Mouse (Mus musculus) CH12.LX (cell line): ENCODE data around the gene Vat1l.

Experiments used
- CTCF ChIP-seq, 2 experiments: IDR thresholded peaks in 1 of 2; conservative IDR thresholded peaks in 1 of 2; 2 replicates each; pipeline ENCODE4 v1.5.1; 2011 to 2012; ENCODE audit warnings: low read depth in 2 of 2, low read length in 2 of 2, improper control_type of control experiment in 1 of 2, inconsistent platforms in 1 of 2, mild to moderate bottlenecking in 1 of 2, moderate library complexity in 1 of 2
- MAFK ChIP-seq: IDR thresholded peaks from 2 replicates; pipeline ENCODE4 v1.6.1; 2011; ENCODE audit warnings: low read length, improper control_type of control experiment; ENCODE audit not compliant: insufficient replicate concordance
- MAZ ChIP-seq: IDR thresholded peaks from 2 replicates; pipeline ENCODE4 v1.6.1; 2012; ENCODE audit warnings: low read depth, mild to moderate bottlenecking, inconsistent platforms, low read length, improper control_type of control experiment, moderate library complexity
- MEF2A ChIP-seq: IDR thresholded peaks from 2 replicates; pipeline ENCODE4 v1.6.1; 2014; ENCODE audit warnings: low read depth, mild to moderate bottlenecking, inconsistent platforms, low read length, improper control_type of control experiment, borderline replicate concordance
- POLR2A ChIP-seq: IDR thresholded peaks from 2 replicates; pipeline ENCODE4 v1.6.1; 2011; ENCODE audit warnings: low read depth, mild to moderate bottlenecking, improper control_type of control experiment, low read length
- ZMIZ1 ChIP-seq: IDR thresholded peaks from 2 replicates; pipeline ENCODE4 v1.6.1; 2012; ENCODE audit warnings: low read depth, mild to moderate bottlenecking, inconsistent platforms, low read length, improper control_type of control experiment
- ZNF384 ChIP-seq: IDR thresholded peaks from 2 replicates; pipeline ENCODE4 v1.6.1; 2012; ENCODE audit warnings: low read depth, low read length, improper control_type of control experiment, inconsistent platforms

DNA sequence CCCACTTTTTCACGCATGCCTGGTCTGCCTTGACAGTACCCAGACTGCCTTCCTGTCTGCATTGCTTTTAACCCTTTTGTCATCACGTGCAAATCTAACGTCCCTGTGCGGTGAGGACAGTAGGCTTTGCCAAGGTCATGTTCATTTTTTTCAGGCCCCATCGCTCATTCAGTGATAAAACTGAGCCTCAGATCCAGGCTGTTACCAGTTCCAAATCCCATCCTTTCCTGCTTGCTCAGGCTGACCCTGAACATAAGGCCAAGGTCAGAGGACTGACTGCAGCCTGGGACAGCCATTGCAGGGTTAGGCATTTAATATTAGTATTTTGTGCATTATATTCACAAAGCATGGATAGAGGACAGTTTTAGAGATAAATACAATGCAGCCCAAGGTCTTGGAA is 192.9 kb downstream of the Vat1l start:
- no peak for TF ChIP-seq ZMIZ1
- TF ChIP-seq MEF2A: no peak
- no peak for TF ChIP-seq ZNF384
- no peak for TF ChIP-seq POLR2A
- TF ChIP-seq CTCF (conservative IDR thresholded peaks at IDR 0.05 in 1 of 2, IDR thresholded peaks at IDR 0.05 in 1 of 2; ENCODE audit: low read depth in 2 of 2, low read length in 2 of 2): no peak
- no peak for TF ChIP-seq MAFK
- TF ChIP-seq MAZ: no peak
